Mouse (Mus musculus): ENCODE results near the gene Rpusd1. TPM values are rescaled to one million over a fixed set of nuclear protein-coding genes. Genes with fewer than 3 reads are reported as not detected.

Rpusd1 gene
- total and polyA plus RNA-seq, 3 experiments, result 5.6 to 13.8 (median 5.8) TPM

- H3K4me2 ChIP-seq (ENCODE audit: insufficient read depth, low read depth, poor library complexity, severe bottlenecking), result no peak overlapping the region
- peaks cover 6 to 8% of the 10 kb centered on the region in 2 experiments; a peak in 2 of 4 replicates for H3K4me1 ChIP-seq (ENCODE audit: control insufficient read depth in 1 of 2, insufficient read depth in 2 of 2)
- H3K27ac ChIP-seq (ENCODE audit: insufficient read depth, low read depth), result no peak overlapping the region
- peaks cover 63% of the 10 kb centered on the region for H3K27me3 ChIP-seq (replicated peaks)
- dilution Hi-C loops (cut with MboI; ENCODE audit: extremely low pct_ligation_motif_present, extremely low pct_unique_long_range_greater_than_20kb, low sequenced_read_pairs), result no loop called here
- in situ Hi-C loops (cut with MboI; ENCODE audit: low pct_ligation_motif_present, low pct_unique_long_range_greater_than_20kb, low sequenced_read_pairs), result no loop called here
- no peak overlapping the region for H3K9ac ChIP-seq (ENCODE audit: insufficient read depth, low read depth)
- no peaks in the 10 kb centered on the region for H3K79me2 ChIP-seq (replicated peaks; ENCODE audit: control insufficient read depth, extremely low read depth, insufficient read depth, poor library complexity, severe bottlenecking)
- no peak overlapping the region for H3K4me3 ChIP-seq (replicated peaks in 1 of 3; ENCODE audit: low read depth in 2 of 3, low read length in 2 of 3, poor library complexity in 1 of 3)
- H3K9me3 ChIP-seq (replicated peaks; ENCODE audit: low read length), result peaks cover 19% of the 10 kb centered on the region
- no peaks in the 10 kb centered on the region for H3K36me3 ChIP-seq (replicated peaks in 1 of 2; ENCODE audit: control insufficient read depth in 1 of 2, insufficient read depth in 1 of 2, low read length in 1 of 2)
- DNase-seq (ENCODE audit: extremely low read depth), result no peak
- no peak for TF ChIP-seq USF1 (IDR thresholded peaks at IDR 0.05; ENCODE audit: low read depth, low read length)
- no peak for TF ChIP-seq CTCF (conservative IDR thresholded peaks at IDR 0.05 in 1 of 2, IDR thresholded peaks at IDR 0.05 in 1 of 2; ENCODE audit: low read depth in 2 of 2, low read length in 2 of 2)
- TF ChIP-seq TBP (conservative IDR thresholded peaks at IDR 0.05; ENCODE audit: low read depth, low read length), result no peak
- no peak for TF ChIP-seq JUN (IDR thresholded peaks at IDR 0.05; ENCODE audit: insufficient read depth, low read depth, low read length)
- TF ChIP-seq UBTF (IDR thresholded peaks at IDR 0.05; ENCODE audit: low read depth, low read length), result no peak
- no peak for TF ChIP-seq ZC3H11A (IDR thresholded peaks at IDR 0.05; ENCODE audit: low read depth, low read length)
- no peak for TF ChIP-seq ZKSCAN1 (IDR thresholded peaks at IDR 0.05; ENCODE audit: borderline replicate concordance, low read depth, low read length)
Measured at GRCm38 (mm10) chr17:25711136-25711535, 16.3 kb upstream of the Rpusd1 start.

- H3K79me2 ChIP-seq (replicated peaks; ENCODE audit: control insufficient read depth, extremely low read depth, insufficient read depth, poor library complexity, severe bottlenecking), result no peaks in the 10 kb centered on the region
- no peak overlapping the region for H3K4me3 ChIP-seq (replicated peaks in 1 of 3; ENCODE audit: low read depth in 2 of 3, low read length in 2 of 3, poor library complexity in 1 of 3)
- H3K36me3 ChIP-seq (replicated peaks in 1 of 2; ENCODE audit: control insufficient read depth in 1 of 2, insufficient read depth in 1 of 2, low read length in 1 of 2), result peaks cover 16 to 31% of the 10 kb centered on the region in 2 experiments
- H3K4me2 ChIP-seq (ENCODE audit: insufficient read depth, low read depth, poor library complexity, severe bottlenecking), result no peak overlapping the region
- no peak for DNase-seq (ENCODE audit: extremely low read depth)
- H3K27me3 ChIP-seq (replicated peaks), result peaks cover 35% of the 10 kb centered on the region
- no peak overlapping the region for H3K9ac ChIP-seq (ENCODE audit: insufficient read depth, low read depth)
- peaks cover 23 to 34% of the 10 kb centered on the region in 2 experiments for H3K4me1 ChIP-seq (ENCODE audit: control insufficient read depth in 1 of 2, insufficient read depth in 2 of 2)
- TF ChIP-seq SMC3 (IDR thresholded peaks at IDR 0.05; ENCODE audit: low read depth, low read length), result no peak
- no peak for TF ChIP-seq EP300 (IDR thresholded peaks at IDR 0.05; ENCODE audit: low read length)
- TF ChIP-seq POLR2AphosphoS2 (IDR thresholded peaks at IDR 0.05; ENCODE audit: low read depth, low read length), result no peak
- no peak for TF ChIP-seq POLR2A (IDR thresholded peaks at IDR 0.05; ENCODE audit: low read depth, low read length)
- TF ChIP-seq E2F4 (IDR thresholded peaks at IDR 0.05; ENCODE audit: insufficient replicate concordance, low read depth, low read length), result no peak
- no peak for TF ChIP-seq NRF1 (IDR thresholded peaks at IDR 0.05; ENCODE audit: low read depth, low read length)
- TF ChIP-seq ZNF384 (IDR thresholded peaks at IDR 0.05; ENCODE audit: low read depth, low read length), result no peak
- no peak for TF ChIP-seq MYC (IDR thresholded peaks at IDR 0.05; ENCODE audit: low read depth, low read length)
- TF ChIP-seq TBP (conservative IDR thresholded peaks at IDR 0.05; ENCODE audit: low read depth, low read length), result no peak
- TF ChIP-seq CHD1 (IDR thresholded peaks at IDR 0.05; ENCODE audit: low read depth, low read length), result no peak
- TF ChIP-seq RCOR1 (conservative IDR thresholded peaks at IDR 0.05; ENCODE audit: low read depth, low read length), result no peak
- TF ChIP-seq PAX5 (IDR thresholded peaks at IDR 0.05; ENCODE audit: low read length), result no peak
- TF ChIP-seq MEF2A (IDR thresholded peaks at IDR 0.05; ENCODE audit: borderline replicate concordance, low read depth, low read length), result no peak
- dilution Hi-C loops (cut with MboI; ENCODE audit: extremely low pct_ligation_motif_present, extremely low pct_unique_long_range_greater_than_20kb, low sequenced_read_pairs) (no loop called here), in situ Hi-C loops (cut with MboI; ENCODE audit: low pct_ligation_motif_present, low pct_unique_long_range_greater_than_20kb, low sequenced_read_pairs) (no loop called here)
- H3K27ac ChIP-seq (ENCODE audit: insufficient read depth, low read depth), result no peak overlapping the region
- H3K9me3 ChIP-seq (replicated peaks; ENCODE audit: low read length), result peaks cover 4% of the 10 kb centered on the region
Measured at GRCm38 (mm10) chr17:25715627-25716026, 11.8 kb upstream of the Rpusd1 start.

Data from CH12.LX (cell line).